Comparison of ENCODE assay signal across 23 mouse cellular contexts in genomic region chr2:113236993-113237392, GRCm38 (mm10). TPM values are rescaled to one million over a fixed set of nuclear protein-coding genes. Genes with fewer than 3 reads are reported as not detected.
"Had no signal": no experiment of that assay in that cellular context is flagged by ENCODE, and none has a peak within 500 bp of the region (broad histone marks: within the 10 kb centered on the region; RNA-seq: fewer than 3 reads in every experiment).

No protein-coding gene starts in this region.

- H3K27me3 ChIP-seq: midbrain, embryonic 12.5 days; neural tube, embryonic 12.5 days; stomach, embryonic 15.5 days had no signal

- DNase-seq: lung, adult 18-20 months; lung, embryonic 14.5 days; lung, postnatal 10 days; lung, postnatal 4 days; midbrain, embryonic 14.5 days; right cerebral cortex, postnatal 14 days; thymus, adult 2 months; thymus, postnatal 25 days; thymus, postnatal 4 days had no signal

- ATAC-seq: midbrain, embryonic 16.5 days had no signal

- H3K4me2 ChIP-seq: lung, embryonic 14.5 days; midbrain, embryonic 12.5 days; neural tube, embryonic 12.5 days; stomach, embryonic 15.5 days had no signal

- H3K9me3 ChIP-seq: midbrain, embryonic 10.5 days; midbrain, embryonic 12.5 days; neural tube, embryonic 12.5 days; stomach, embryonic 15.5 days had no signal

- H3K9ac ChIP-seq: lung, embryonic 14.5 days; midbrain, embryonic 12.5 days; neural tube, embryonic 12.5 days; stomach, embryonic 15.5 days had no signal

- H3K4me3 ChIP-seq: midbrain, embryonic 10.5 days; midbrain, embryonic 12.5 days; myocyte; neural tube, embryonic 12.5 days; stomach, embryonic 15.5 days had no signal

- H3K36me3 ChIP-seq: midbrain, embryonic 10.5 days; midbrain, embryonic 12.5 days; neural tube, embryonic 12.5 days; stomach, embryonic 15.5 days had no signal

- H3K27ac ChIP-seq: midbrain, embryonic 10.5 days; midbrain, embryonic 12.5 days; neural tube, embryonic 12.5 days; stomach, embryonic 15.5 days; stomach, postnatal 0 days had no signal

- H3K4me1 ChIP-seq: midbrain, embryonic 10.5 days; midbrain, embryonic 12.5 days; neural tube, embryonic 12.5 days; stomach, embryonic 15.5 days had no signal

RNA-seq across cellular contexts. Expression of gene Tmco5b, which starts 48.5 kb away (rescaled TPM):
- total RNA-seq: megakaryocyte, adult 5-6 weeks; megakaryocyte-erythroid progenitor cell, adult 5-6 weeks; neutrophil, adult 5-6 weeks had no signal
- polyA plus RNA-seq: lung, embryonic 14.5 days; lung, embryonic 16.5 days; midbrain, embryonic 10.5 days; midbrain, embryonic 12.5 days; midbrain, embryonic 14.5 days; midbrain, embryonic 16.5 days; myocyte; neural tube, embryonic 12.5 days; neural tube, embryonic 14.5 days; spleen, adult 2 months; stomach, embryonic 15.5 days; stomach, postnatal 0 days; thymus, adult 2 months; urinary bladder, adult 2 months had no signal
